Mouse (Mus musculus) testis, adult 2 months (tissue): ENCODE data around the gene Olfr98. TPM values are rescaled to one million over a fixed set of nuclear protein-coding genes. Genes with fewer than 3 reads are reported as not detected.

Experiments
- H3K27ac ChIP-seq: fragments of 200-500 bp; 2 replicates; pipeline ENCODE4 v1.5.1; 2012; ENCODE audit warnings: low read depth, low read length; ENCODE audit not compliant: control insufficient read depth, insufficient read depth
- H3K27me3 ChIP-seq: fragments of 200-500 bp; 2 replicates; pipeline ENCODE4 v1.6.1; 2012; ENCODE audit warnings: mild to moderate bottlenecking, low read length, moderate library complexity; ENCODE audit not compliant: control insufficient read depth, insufficient read depth
- H3K36me3 ChIP-seq: fragments of 200-500 bp; 2 replicates; pipeline ENCODE4 v1.6.1; 2012; ENCODE audit warnings: mild to moderate bottlenecking, low read length; ENCODE audit not compliant: control insufficient read depth, insufficient read depth
- H3K4me1 ChIP-seq: fragments of 200-500 bp; 2 replicates; pipeline ENCODE4 v1.6.1; 2012; ENCODE audit warnings: low read length; ENCODE audit not compliant: control insufficient read depth, insufficient read depth
- H3K4me3 ChIP-seq: fragments of 200-500 bp; 2 replicates; pipeline ENCODE4 v1.5.1; 2012; ENCODE audit warnings: low read depth, mild to moderate bottlenecking, low read length, moderate library complexity, mixed read lengths; ENCODE audit not compliant: control insufficient read depth
- CTCF ChIP-seq: fragments of 200-500 bp; IDR thresholded peaks from 2 replicates; pipeline ENCODE4 v1.5.1; 2012; ENCODE audit warnings: low read depth, mild to moderate bottlenecking, inconsistent platforms, low read length, moderate library complexity; ENCODE audit not compliant: control insufficient read depth, insufficient read depth, insufficient replicate concordance
- POLR2A ChIP-seq: fragments of 200-500 bp; IDR thresholded peaks from 2 replicates; pipeline ENCODE4 v1.6.1; 2012; ENCODE audit warnings: low read depth, mild to moderate bottlenecking, inconsistent platforms, low read length, moderate library complexity; ENCODE audit not compliant: control insufficient read depth
- polyA plus RNA-seq: library from polyadenylated mRNA; depleted of rRNA; stranded (reverse); fragments of >200 nt; gene quantifications from 2 replicates; pipeline ENCODE4 v1.2.3, GENCODE M21; 2012; rRNA removed

The Olfr98 gene
- polyA plus RNA-seq, 1 experiment = not detected

GRCm38 (mm10) chr17:37221879-37222278, 41.7 kb downstream of the Olfr98 start:
- H3K4me3 ChIP-seq = no peak overlapping the region
- no peaks in the 10 kb centered on the region for H3K36me3 ChIP-seq
- H3K27ac ChIP-seq = no peak overlapping the region
- no peaks in the 10 kb centered on the region for H3K27me3 ChIP-seq
- H3K4me1 ChIP-seq = no peaks in the 10 kb centered on the region
- no peak for TF ChIP-seq CTCF
- no peak for TF ChIP-seq POLR2A

- H3K4me3 ChIP-seq = no peak within 1 kb of the TSS
- no peaks in the 10 kb centered on the region for H3K4me1 ChIP-seq
- H3K27ac ChIP-seq = no peak within 1 kb of the TSS
- no peak for TF ChIP-seq POLR2A
- TF ChIP-seq CTCF = no peak
- no peaks in the 10 kb centered on the region for H3K36me3 ChIP-seq
- H3K27me3 ChIP-seq = no peaks in the 10 kb centered on the region
These were observed 43.7 kb downstream of the Olfr98 start, which contains the start of gene Olfr96 for GRCm38 (mm10) chr17:37219846-37220245. Gene Olfr96 (plus strand): TSS chr17:37220146.

DNA sequence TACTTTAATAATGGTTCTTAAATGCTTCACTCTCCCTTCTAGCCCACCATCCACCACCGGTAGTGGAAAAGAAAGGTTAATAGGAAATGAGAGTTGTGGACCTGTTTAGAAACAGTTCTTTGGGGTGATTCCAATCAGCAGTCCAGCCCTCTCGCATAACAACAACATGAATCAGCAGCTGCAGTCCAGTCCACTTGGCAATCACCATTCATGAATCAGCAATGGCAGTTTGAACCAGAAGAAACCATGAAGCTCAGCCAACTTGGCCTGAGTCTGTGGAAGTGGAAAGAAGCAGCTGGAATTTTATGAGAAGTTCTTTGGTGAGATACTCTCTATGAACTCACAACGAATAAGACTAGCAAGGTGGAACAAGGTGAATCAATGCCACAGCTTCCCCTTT, 45.1 kb downstream of the Olfr98 start:
- Histone ChIP-seq H3K4me1 (no peaks in the 10 kb centered on the region), H3K27me3 (no peaks in the 10 kb centered on the region)
- no peak for TF ChIP-seq POLR2A
- TF ChIP-seq CTCF = no peak

DNA sequence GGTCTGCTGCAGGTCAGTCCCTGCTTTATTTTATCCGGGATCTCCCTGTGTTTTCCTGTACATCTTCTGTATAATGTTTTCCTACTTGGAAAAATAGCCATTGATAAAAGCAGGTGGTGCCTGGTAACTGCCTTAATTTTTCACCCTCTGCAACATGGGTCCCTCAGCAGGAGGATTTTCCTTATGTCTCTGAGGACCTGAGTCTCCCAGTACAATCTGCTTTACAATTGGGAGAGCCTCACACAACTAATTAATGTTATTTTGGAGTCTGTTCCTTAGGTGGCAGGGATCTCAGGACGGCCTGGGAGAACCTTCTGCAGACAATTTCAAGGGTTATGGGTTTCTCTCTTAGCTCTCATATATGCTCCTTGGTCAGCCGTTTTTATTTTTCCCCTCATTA, 50.5 kb downstream of the Olfr98 start, which contains the start of gene Olfr95:
Gene Olfr95 (minus strand): TSS at position 101 of the 400 bp plus-strand sequence.
- Histone ChIP-seq H3K27me3 (no peaks in the 10 kb centered on the region), H3K4me3 (no peak within 1 kb of the TSS), H3K27ac (no peak within 1 kb of the TSS), H3K36me3 (no peaks in the 10 kb centered on the region), H3K4me1 (peaks cover 3% of the 10 kb centered on the region; the same call in 1 of the 2 replicates)
- TF ChIP-seq POLR2A = no peak
- no peak for TF ChIP-seq CTCF

More for the DNA sequence above, 45.1 kb downstream of the Olfr98 start:
- no peak overlapping the region for H3K4me3 ChIP-seq
- no peak overlapping the region for H3K27ac ChIP-seq
- no peaks in the 10 kb centered on the region for H3K36me3 ChIP-seq

Other genes with a start within 250 kb of the Olfr98 start
- 0.05 TPM in 1 of 2 replicates, not detected in the other for gene Mog, start 240.4 kb downstream of the Olfr98 start, polyA plus RNA-seq
- gene Gabbr1, start 217.8 kb downstream of the Olfr98 start, polyA plus RNA-seq = 11.4 and 12.3 TPM in 2 replicates
- gene Olfr90, start 175.2 kb downstream of the Olfr98 start, polyA plus RNA-seq = not detected in 2 replicates
- 0.11 and 0.22 TPM in 2 replicates for gene Olfr91, start 165.5 kb downstream of the Olfr98 start, polyA plus RNA-seq
- not detected in 2 replicates for gene Olfr92, start 143.7 kb downstream of the Olfr98 start, polyA plus RNA-seq
- 0.85 TPM in 1 of 2 replicates, not detected in the other for gene Olfr93, start 102.3 kb downstream of the Olfr98 start, polyA plus RNA-seq
- not detected in 2 replicates for gene Ubd, start 69.9 kb downstream of the Olfr98 start, polyA plus RNA-seq
- gene Olfr94, start 62.8 kb downstream of the Olfr98 start, polyA plus RNA-seq = not detected in 2 replicates
- gene Olfr95, start 50.6 kb downstream of the Olfr98 start, polyA plus RNA-seq = not detected in 2 replicates
- gene Olfr96, start 43.6 kb downstream of the Olfr98 start, polyA plus RNA-seq = not detected in 2 replicates
- gene Olfr97, start 26.4 kb downstream of the Olfr98 start, polyA plus RNA-seq = 0.08 TPM in 1 of 2 replicates, not detected in the other
- gene H2-M3, start 6.5 kb upstream of the Olfr98 start, polyA plus RNA-seq = 0.75 and 0.98 TPM in 2 replicates
- not detected in 2 replicates for gene Olfr99, start 19.7 kb upstream of the Olfr98 start, polyA plus RNA-seq
- not detected in 2 replicates for gene Olfr101, start 40.6 kb upstream of the Olfr98 start, polyA plus RNA-seq
- 0.10 TPM in 2 replicates for gene Olfr102, start 53.3 kb upstream of the Olfr98 start, polyA plus RNA-seq
- not detected in 2 replicates for gene Olfr103, start 75.9 kb upstream of the Olfr98 start, polyA plus RNA-seq
- gene Olfr104-ps, start 95.8 kb upstream of the Olfr98 start, polyA plus RNA-seq = 0.04 TPM in 1 of 2 replicates, not detected in the other
- gene Olfr105-ps, start 115.3 kb upstream of the Olfr98 start, polyA plus RNA-seq = not detected in 2 replicates
- gene Olfr106-ps, start 126.6 kb upstream of the Olfr98 start, polyA plus RNA-seq = not detected in 2 replicates
- gene Olfr107, start 135.5 kb upstream of the Olfr98 start, polyA plus RNA-seq = not detected in 2 replicates
- gene Olfr108, start 181.7 kb upstream of the Olfr98 start, polyA plus RNA-seq = not detected in 2 replicates
- gene Olfr109, start 195.2 kb upstream of the Olfr98 start, polyA plus RNA-seq = not detected in 2 replicates
- gene H2-M2, start 219.8 kb upstream of the Olfr98 start, polyA plus RNA-seq = not detected in 2 replicates
- not detected in 2 replicates for gene Olfr110, start 228.7 kb upstream of the Olfr98 start, polyA plus RNA-seq
- gene Olfr111, start 244.3 kb upstream of the Olfr98 start, polyA plus RNA-seq = not detected in 2 replicates